Mouse (Mus musculus) liver, adult (tissue): ENCODE measurements around the gene F11r.
A peak's percentile ranks its signal among the peaks of the same experiment; 100 is the strongest.

Experiments used
- GATA4 ChIP-seq: IDR thresholded peaks from 2 replicates; pipeline ENCODE4 v1.6.1; 2014; ENCODE audit warnings: mild to moderate bottlenecking, low read length; ENCODE audit not compliant: insufficient replicate concordance

The F11r gene

DNA sequence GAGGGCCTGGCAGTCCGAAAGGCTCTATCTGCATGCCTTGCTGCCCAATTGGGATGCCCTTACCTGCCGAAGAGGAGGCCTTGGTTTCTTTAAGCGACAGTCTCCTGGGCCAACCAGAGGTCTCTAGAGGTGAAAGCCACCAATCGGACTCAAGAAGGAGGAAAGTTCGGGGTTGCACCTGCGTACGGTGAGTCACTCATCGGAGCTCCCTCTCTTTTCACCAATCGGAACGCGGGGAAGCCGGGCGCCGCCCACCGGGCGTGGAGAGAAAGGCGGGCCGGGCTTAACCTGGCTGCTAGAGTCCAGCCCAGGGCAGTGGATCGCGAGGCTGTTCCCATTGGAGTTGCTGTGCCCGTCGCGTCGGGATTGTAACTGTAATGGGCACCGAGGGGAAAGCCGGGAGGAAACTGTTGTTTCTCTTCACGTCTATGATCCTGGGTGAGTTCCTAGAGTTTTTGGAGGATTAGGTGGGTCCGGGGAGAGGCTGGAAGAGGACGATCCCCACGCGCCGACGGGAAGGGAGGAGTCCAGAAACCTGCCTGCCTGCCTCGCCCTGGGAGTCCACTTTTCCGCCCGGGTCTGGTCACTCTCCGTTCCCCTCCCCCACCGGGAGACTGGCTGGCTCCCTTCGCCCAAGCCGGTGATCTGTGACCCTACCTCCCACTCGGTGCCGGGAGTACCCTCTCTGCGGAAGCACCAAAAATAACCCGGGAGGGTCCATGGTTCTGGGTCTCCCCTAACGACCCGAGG lies at the start of gene F11r:
F11r (plus strand) TSS at position 272 of the 750 bp plus-strand sequence.
- TF ChIP-seq GATA4 = no peak

DNA sequence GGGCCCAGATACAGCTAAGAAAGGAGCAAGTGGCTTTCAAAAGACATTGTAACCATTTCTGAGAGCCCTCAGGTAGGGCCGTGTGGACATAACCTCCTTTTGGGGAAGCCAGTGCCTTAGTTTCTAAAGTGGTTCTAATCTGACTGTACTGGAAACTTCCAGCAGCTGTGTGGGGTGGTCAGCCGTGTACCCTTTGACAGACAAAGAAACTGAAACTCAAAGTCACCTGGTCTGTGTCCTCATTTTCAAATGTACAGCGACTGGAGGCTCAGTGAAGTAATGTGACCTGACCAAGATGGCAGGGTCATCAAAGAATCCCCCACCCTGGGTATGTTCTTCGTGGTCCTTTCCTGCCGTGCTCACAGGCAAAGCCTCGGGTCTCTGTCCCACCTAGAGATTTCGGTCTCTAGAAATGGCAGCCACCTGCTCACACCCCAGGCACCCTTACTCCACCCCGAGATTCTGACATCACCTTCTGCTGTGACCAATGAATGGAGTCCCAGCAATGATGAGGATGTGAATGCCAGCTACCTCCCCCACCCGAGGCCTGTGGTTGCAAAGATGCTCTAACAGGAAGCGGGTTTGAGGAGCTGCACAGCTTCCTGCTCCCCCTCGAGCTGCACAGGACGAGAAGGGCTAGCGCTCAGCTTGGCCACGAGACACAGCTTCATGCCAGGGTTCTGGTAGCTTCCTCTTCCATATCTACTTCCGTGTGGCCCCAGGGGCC lies 48.8 kb upstream of the F11r start, which contains the start of gene Arhgap30:
Arhgap30 (plus strand) TSS at position 579 of the 727 bp plus-strand sequence.
- no peak for TF ChIP-seq GATA4

DNA sequence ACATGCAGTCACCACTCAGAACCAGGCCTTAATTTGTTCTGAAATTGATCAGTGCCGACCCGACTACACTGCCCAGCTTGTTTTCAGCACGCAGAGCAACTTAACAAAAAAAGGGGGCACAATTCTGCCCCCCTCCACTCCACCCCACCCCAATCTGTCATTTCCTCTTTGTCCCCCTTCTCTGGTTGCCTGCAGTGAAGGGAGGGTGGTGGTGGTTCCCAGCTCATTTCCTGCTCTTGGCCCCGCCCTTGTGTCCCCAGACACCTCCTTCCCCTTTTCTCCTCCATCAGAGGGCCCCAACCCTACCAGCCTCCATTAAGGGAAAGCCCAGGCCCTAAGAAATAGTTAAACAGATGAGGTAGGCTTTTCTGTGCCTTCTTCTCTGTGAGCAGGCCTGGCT lies 47.2 kb upstream of the F11r start:
- TF ChIP-seq GATA4 = no peak

DNA sequence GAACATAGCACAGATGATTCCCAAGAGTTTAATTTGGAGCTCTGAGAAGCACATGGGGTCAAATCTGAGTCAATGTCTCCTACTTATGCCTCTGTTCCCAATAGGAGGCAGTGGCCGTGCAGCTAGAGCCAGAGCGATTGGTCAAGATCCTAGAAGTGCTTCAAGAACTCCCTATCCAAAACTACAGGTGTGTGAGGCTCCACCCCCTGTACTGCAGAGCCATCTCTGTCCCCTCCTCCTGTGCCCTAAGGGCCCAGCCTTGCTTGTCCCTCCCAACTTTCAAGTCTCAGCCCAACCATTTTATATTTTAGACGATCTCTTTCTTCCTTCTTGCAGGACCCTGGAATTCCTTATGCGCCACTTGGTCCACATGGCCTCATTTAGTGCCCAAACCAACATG lies 35.5 kb upstream of the F11r start:
- TF ChIP-seq GATA4 = no peak

DNA sequence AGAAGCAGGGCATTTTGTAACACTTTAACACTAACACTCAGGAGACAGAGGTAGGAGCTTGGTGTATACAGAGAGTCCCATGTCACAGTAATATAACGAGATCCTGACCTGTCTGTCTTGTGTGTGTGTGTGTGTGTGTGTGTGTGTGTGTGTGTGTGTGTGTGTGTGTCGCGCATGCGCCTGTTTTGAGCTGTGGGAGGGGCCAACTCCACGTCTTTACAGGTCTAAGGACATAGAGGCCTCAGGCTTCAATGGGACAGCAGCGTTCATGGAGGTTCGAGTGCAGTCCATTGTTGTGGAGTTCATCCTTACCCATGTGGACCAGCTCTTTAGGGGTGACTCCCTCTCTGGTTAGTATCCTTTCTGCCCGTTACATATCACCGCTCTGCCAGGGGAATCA lies 34.3 kb upstream of the F11r start:
- TF ChIP-seq GATA4 = no peak

DNA sequence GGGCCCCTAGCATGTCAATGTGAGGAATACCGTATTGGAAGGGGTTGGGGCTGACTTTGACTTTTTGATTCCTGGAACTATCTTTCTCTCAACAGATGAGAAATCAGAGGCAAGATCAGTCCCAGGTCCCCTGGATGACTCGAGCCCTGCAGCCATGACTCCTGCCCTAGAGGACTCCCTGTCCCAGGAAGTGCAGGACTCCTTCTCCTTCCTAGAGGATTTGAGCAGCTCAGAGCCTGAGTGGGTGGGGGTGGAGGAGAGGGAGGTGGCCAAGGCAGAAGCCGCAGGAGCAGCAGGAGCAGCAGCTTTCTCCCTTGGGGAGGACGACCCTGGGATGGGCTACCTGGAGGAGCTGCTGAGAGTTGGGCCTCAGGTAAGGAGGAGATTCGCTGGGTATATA lies 30.1 kb upstream of the F11r start:
- no peak for TF ChIP-seq GATA4

DNA sequence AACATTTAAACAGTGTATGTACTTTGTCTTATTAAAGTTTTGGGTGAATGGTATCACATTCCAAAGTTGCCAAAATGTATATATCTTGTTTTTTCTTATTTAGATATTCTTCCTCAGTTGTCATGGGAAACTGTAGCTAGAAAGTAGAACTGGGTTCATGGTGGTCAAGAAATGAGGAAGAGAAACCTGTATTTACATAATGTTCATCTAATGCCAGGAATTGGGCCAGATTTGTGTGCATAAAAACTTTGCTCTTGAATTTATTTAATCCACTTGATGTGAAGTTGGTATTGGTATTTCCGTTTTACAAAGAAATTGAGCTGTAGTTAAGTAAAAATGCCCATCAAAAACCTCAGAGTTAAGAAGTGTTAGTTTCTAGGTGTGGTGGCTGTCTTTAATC lies 27.1 kb upstream of the F11r start:
- no peak for TF ChIP-seq GATA4

DNA sequence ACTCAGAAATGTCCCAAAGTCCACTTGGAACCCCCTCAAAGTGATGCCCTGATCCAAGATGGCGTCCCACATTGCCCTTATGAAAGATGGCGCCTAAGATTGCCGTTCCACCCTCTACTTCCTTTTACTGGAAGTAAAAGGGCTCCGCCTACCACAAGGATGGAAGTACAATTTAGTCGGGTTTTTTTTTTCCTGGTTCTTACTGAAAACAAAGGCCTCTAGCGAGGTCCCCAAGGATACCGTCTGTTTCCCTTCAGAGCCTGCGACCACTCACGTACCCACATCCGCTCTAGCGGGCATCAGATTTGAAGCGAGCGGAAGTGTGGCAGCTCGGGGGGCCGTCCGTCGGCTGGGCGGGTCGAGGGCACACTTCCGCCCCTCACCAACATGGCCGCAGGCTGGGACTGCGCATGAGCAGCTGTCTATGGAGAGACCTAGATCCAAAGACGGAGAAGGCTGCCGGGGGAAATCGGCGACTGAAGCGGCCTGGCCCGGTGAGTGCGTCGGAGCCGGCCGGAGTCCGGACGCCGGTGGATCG lies 26.3 kb upstream of the F11r start, which contains the start of gene Usf1:
Usf1 (plus strand) TSS at position 367 of the 538 bp plus-strand sequence.
- peak; percentile 61; the same call in 1 of the 2 replicates for TF ChIP-seq GATA4

DNA sequence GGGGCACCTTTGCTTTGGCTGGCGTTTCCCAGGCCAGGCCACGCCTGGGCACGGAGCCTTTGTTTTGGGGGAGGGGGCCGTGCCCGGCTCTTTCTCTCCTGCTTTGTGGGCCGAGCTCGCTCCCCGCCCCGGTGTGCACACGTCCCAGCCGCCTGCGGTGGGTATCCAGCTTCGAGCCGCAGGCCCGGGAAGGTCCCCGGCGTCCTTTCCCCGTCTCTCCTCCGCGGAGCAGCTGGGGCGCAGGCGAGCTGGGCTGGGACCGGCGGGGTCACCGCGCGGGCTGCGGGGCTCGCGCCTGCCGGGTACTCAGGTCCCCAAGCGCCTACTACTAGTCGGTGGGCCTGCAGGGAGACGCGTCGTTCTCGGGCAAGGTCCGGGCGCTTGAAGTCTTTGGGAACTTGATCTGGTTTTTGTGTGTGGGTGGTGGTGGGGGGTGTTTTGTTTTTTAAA lies 25.8 kb upstream of the F11r start:
- TF ChIP-seq GATA4 = no peak

DNA sequence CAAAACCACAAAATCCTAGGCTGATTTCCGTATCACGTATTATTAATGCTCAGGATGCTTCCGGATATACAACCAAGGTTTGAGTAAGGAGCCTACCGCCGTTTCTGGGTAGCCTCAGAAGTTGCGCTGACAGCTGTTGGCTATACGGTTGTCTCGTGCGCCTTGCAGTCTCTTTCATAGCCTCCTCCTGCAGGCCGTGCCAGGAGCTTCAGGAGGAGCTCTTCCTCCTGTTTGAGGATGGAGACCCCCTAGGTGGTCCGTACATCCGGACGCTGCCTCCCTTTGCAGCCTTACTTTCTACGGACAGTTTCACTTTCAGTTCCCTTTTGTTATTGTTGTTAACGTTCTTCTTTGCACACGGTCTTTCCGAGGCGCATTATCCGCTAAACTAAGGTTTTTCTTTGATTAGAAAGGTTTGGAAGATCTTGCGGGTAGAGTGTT lies 25.3 kb upstream of the F11r start:
- TF ChIP-seq GATA4 = no peak

DNA sequence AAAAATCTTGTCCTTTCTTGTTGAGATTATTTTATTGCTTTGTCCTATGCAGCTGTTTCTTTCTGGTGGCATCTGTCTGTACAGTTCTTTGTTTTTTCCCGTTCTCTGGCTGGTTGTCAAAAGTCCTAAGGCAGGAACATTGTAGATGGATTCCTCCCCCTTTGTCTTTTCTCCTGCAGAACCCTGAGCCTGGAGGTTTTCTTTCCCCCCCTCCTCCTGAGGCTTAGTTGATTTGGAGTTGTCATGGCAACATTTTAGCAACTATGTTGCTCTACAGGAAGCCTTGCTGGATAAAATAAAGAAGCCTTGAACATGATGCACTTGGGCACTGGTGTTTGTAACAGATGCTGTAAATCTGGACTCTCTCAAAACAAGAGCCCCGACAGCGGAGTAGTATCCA lies 24.9 kb upstream of the F11r start:
- TF ChIP-seq GATA4 = no peak

DNA sequence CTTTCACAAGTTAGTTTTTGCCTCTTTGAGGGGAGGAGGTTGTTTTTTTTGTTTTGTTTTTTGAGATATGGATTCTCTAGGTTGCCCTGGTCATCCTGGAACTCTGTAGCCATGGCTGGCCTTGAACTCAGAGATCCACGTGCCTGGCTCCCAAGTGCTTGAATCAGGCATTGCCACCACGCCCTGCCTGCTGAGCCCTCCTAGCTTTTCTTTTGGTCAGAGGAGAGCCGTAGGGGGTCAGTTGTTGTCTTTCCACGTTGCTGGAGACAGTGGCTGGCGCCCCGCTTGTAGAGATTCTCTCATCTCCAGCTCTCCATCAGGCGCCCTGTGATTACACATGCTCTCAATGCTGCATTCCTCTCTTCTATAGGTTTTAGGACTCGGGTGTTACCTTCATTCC lies 23.7 kb upstream of the F11r start:
- TF ChIP-seq GATA4 = no peak

DNA sequence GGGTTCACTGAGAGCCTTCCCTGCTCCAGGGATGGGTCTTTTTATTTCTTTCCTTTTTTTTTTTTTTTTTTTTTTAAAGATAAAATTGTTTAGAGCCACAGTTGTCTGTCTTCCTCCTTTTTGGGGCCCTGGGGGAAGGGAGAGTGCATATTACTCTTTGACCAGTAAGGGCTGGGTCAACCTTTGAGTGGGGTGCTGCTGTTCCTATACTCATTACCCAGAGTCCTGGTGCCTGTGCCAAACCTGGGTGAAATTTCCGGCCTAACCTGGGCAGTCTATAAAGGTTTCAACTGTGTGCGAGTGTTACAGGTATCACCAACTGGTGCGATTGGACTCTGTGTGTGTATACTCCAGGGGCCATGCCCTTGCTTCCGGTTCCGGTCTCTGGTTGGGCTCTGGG lies 18.7 kb upstream of the F11r start, which contains the start of gene Tstd1:
Tstd1 (plus strand) TSS at position 213 of the 400 bp plus-strand sequence.
- TF ChIP-seq GATA4 = no peak

DNA sequence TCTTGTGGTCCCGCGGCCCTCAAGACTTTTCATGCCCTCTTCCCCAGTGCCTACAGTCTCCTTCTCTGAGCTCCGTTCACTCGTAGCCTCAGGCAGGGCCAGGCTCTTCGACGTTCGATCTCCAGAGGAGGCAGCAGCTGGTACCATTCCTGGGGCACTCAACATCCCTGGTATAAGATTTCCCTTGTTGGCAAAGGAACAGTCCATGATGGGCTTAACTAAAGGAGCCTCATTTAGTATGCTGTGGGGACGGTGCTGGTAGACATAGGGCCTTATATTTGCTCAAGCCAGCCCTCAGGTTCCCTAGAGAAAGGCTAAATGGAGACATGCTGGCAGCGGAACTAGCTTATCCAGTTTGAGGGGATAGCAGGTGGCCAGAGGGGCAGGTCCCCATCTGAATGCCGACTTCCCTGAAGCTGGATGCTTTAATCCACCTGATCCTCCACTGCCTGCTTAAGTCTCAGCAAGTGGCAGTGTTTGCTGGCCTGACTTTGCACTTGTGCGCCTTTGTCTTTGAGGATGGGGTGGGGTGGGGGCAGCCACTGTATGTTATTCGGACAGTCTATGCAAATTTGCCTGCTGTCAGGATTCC lies 17.9 kb upstream of the F11r start:
- no peak for TF ChIP-seq GATA4

DNA sequence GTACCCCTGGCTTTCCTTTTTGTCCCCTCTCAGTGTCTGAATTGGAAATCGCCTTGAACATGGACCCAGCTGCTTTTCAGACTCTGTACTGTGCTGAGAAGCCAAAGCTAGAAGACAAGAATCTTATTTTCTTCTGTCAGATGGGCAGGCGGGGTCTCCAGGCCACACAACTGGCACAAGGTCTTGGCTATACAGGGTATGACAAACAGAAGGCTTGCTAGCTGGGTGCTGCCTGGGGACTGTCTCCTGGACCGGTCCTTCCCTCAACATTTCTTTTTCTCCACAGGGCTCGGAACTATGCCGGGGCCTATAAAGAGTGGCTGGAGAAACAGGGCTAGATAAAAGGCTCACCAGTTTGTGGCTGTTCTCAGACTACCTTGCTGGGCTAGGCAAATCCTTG lies 17.4 kb upstream of the F11r start:
- TF ChIP-seq GATA4 = no peak
